Mouse (Mus musculus) bone marrow, adult 2 months (tissue): Measurements from ENCODE around the gene Ift27. TPM values are rescaled to one million over a fixed set of nuclear protein-coding genes. Genes with fewer than 3 reads are reported as not detected.
A peak's percentile ranks its signal among the peaks of the same experiment; 100 is the strongest.

Experiments used
- H3K27ac ChIP-seq: fragments of 200-500 bp; 2 replicates; pipeline ENCODE4 v1.5.1; 2012; ENCODE audit warnings: low read depth, mild to moderate bottlenecking, control low read depth, inconsistent platforms, low read length; ENCODE audit not compliant: control insufficient read depth, poor library complexity, insufficient read depth
- H3K4me1 ChIP-seq: fragments of 200-500 bp; 2 replicates; pipeline ENCODE4 v1.6.1; 2011; ENCODE audit warnings: low read length; ENCODE audit not compliant: control insufficient read depth, insufficient read depth
- H3K4me3 ChIP-seq: fragments of 200-500 bp; replicated peaks from 2 replicates; pipeline ENCODE3; 2011; ENCODE audit warnings: mild to moderate bottlenecking, low read depth, low read length, control low read depth; ENCODE audit not compliant: control insufficient read depth
- CTCF ChIP-seq: fragments of 200-500 bp; IDR thresholded peaks from 2 replicates; pipeline ENCODE4 v1.5.1; 2011; ENCODE audit warnings: low read length, control low read depth; ENCODE audit not compliant: control insufficient read depth, insufficient read depth
- POLR2A ChIP-seq: fragments of 200-500 bp; IDR thresholded peaks from 2 replicates; pipeline ENCODE4 v1.6.1; 2011; ENCODE audit warnings: low read depth, mild to moderate bottlenecking, control low read depth, low read length, borderline replicate concordance; ENCODE audit not compliant: control insufficient read depth
- WGBS: fragments of 180-500 bp; shearing (Covaris S2); methylation state at CpG from one replicate; pipeline ENCODE4 v1.1.7; 2018; 5-methylcytosine and 5-hydroxymethylcytosine counted together
- polyA plus RNA-seq: library from polyadenylated mRNA; stranded (reverse); fragments of >200 nt; gene quantifications from 2 replicates; pipeline ENCODE4 v1.2.4, GENCODE M21; 2011; ENCODE audit warnings: low replicate concordance; ENCODE audit not compliant: missing spikeins, insufficient read depth, insufficient read length

Ift27 gene
- polyA plus RNA-seq, 1 experiment: 15.1 TPM

GRCm38 (mm10) chr15:78194320-78194719 is 20.4 kb upstream of the Ift27 start:
- 55% methylated on average over 3 of the region's 3 CpGs for WGBS
- H3K4me1 ChIP-seq: no peaks in the 10 kb centered on the region
- no peak for TF ChIP-seq POLR2A
- no peak for TF ChIP-seq CTCF

GRCm38 (mm10) chr15:78189636-78190035 is 15.7 kb upstream of the Ift27 start:
- no peak overlapping the region for H3K4me3 ChIP-seq
- no peak for TF ChIP-seq CTCF
- no peak for TF ChIP-seq POLR2A
- WGBS: 77% methylated on average over 7 of the region's 7 CpGs
- no peak overlapping the region for H3K27ac ChIP-seq
- H3K4me1 ChIP-seq: no peaks in the 10 kb centered on the region

More at GRCm38 (mm10) chr15:78194320-78194719, 20.4 kb upstream of the Ift27 start:
- no peak overlapping the region for H3K4me3 ChIP-seq
- H3K27ac ChIP-seq: no peak overlapping the region

- H3K4me1 ChIP-seq: no peaks in the 10 kb centered on the region
- H3K4me3 ChIP-seq: no peak overlapping the region
- 77% methylated on average over 3 of the region's 3 CpGs for WGBS
- no peak for TF ChIP-seq POLR2A
- no peak for TF ChIP-seq CTCF
- no peak overlapping the region for H3K27ac ChIP-seq
These were observed 14.6 kb upstream of the Ift27 start for GRCm38 (mm10) chr15:78188546-78188945.

GRCm38 (mm10) chr15:78186906-78187305 is 13.0 kb upstream of the Ift27 start:
- no peak overlapping the region for H3K27ac ChIP-seq
- TF ChIP-seq CTCF (no peak), POLR2A (no peak)

GRCm38 (mm10) chr15:78185609-78186008 is 11.7 kb upstream of the Ift27 start:
- H3K4me1 ChIP-seq: no peaks in the 10 kb centered on the region
- H3K4me3 ChIP-seq: no peak overlapping the region
- H3K27ac ChIP-seq: no peak overlapping the region
- 80% methylated on average over 4 of the region's 4 CpGs for WGBS
- TF ChIP-seq CTCF: no peak
- no peak for TF ChIP-seq POLR2A

More at GRCm38 (mm10) chr15:78186906-78187305, 13.0 kb upstream of the Ift27 start:
- Histone ChIP-seq H3K4me1 (no peaks in the 10 kb centered on the region), H3K4me3 (no peak overlapping the region)
- 66% methylated on average over 5 of the region's 5 CpGs for WGBS

GRCm38 (mm10) chr15:78184855-78185254 is 10.9 kb upstream of the Ift27 start:
- H3K4me1 ChIP-seq: no peaks in the 10 kb centered on the region

GRCm38 (mm10) chr15:78181701-78182405 is 7.9 kb upstream of the Ift27 start:
- no peaks in the 10 kb centered on the region for H3K4me1 ChIP-seq
- 31% methylated on average over 8 of the region's 8 CpGs for WGBS
- H3K27ac ChIP-seq: no peak overlapping the region
- H3K4me3 ChIP-seq: no peak overlapping the region
- TF ChIP-seq CTCF (no peak), POLR2A (no peak)

More at GRCm38 (mm10) chr15:78184855-78185254, 10.9 kb upstream of the Ift27 start:
- TF ChIP-seq POLR2A (no peak), CTCF (peak; percentile 54)
- WGBS: 3% methylated on average over 10 of the region's 10 CpGs
- H3K27ac ChIP-seq: no peak overlapping the region
- no peak overlapping the region for H3K4me3 ChIP-seq

GRCm38 (mm10) chr15:78179775-78180174 is 5.9 kb upstream of the Ift27 start:
- no peak overlapping the region for H3K27ac ChIP-seq
- no peak overlapping the region for H3K4me3 ChIP-seq
- WGBS: 68% methylated on average over 3 of the region's 3 CpGs
- no peaks in the 10 kb centered on the region; the same call in 1 of the 2 replicates for H3K4me1 ChIP-seq
- TF ChIP-seq POLR2A (no peak), CTCF (no peak)

GRCm38 (mm10) chr15:78178397-78178796 is 4.5 kb upstream of the Ift27 start:
- TF ChIP-seq CTCF (peak; percentile 94), POLR2A (0 out of 2 replicates have a peak, but pooled peaks have one; percentile 26)
- H3K4me1 ChIP-seq: no peaks in the 10 kb centered on the region; the same call in 1 of the 2 replicates
- H3K4me3 ChIP-seq: no peak overlapping the region
- H3K27ac ChIP-seq: no peak overlapping the region
- 8% methylated on average over 9 of the region's 9 CpGs for WGBS
